Mouse (Mus musculus): ENCODE measurements around the gene As3mt. TPM values are rescaled to one million over a fixed set of nuclear protein-coding genes. Genes with fewer than 3 reads are reported as not detected.

The As3mt gene
- polyA plus RNA-seq, 1 experiment = 4.1 TPM

GRCm38 (mm10) chr19:46766125-46766524 lies 58.9 kb downstream of the As3mt start:
- TF ChIP-seq POLR2A (IDR thresholded peaks at IDR 0.05; ENCODE audit: insufficient read length, low read depth) = no peak
- no peak for TF ChIP-seq SRF (IDR thresholded peaks at IDR 0.05; ENCODE audit: control insufficient read depth, insufficient read length, low read depth)
- no peak for TF ChIP-seq TCF12 (IDR thresholded peaks at IDR 0.05; ENCODE audit: insufficient read depth, poor library complexity, severe bottlenecking)
- TF ChIP-seq MAX (IDR thresholded peaks at IDR 0.05; ENCODE audit: low read depth) = no peak
- no peak for TF ChIP-seq E2F4 (IDR thresholded peaks at IDR 0.05; ENCODE audit: insufficient read depth)
- no peak for TF ChIP-seq TCF3 (IDR thresholded peaks at IDR 0.05; ENCODE audit: insufficient read length, low read depth)
- TF ChIP-seq CEBPB (IDR thresholded peaks at IDR 0.05; ENCODE audit: insufficient read depth, poor library complexity, severe bottlenecking) = no peak
- TF ChIP-seq MYOD1 (IDR thresholded peaks at IDR 0.05; ENCODE audit: control insufficient read depth in 1 of 3, insufficient read length in 2 of 3, low read depth in 2 of 3) = no peak
- no peak for TF ChIP-seq USF1 (IDR thresholded peaks at IDR 0.05; ENCODE audit: low read depth)
- no peak for TF ChIP-seq POLR2AphosphoS2 (IDR thresholded peaks at IDR 0.05; ENCODE audit: insufficient read length, low read depth)
- TF ChIP-seq REST (IDR thresholded peaks at IDR 0.05; ENCODE audit: insufficient read depth, insufficient read length) = no peak
- Histone ChIP-seq H3K27me3 (ENCODE audit: control insufficient read depth, insufficient read depth, insufficient read length) (no peaks in the 10 kb centered on the region), H3K4me3 (no peak overlapping the region), H3K79me2 (ENCODE audit: control insufficient read depth, insufficient read depth) (no peaks in the 10 kb centered on the region), H3K36me3 (ENCODE audit: control insufficient read depth, insufficient read depth) (no peaks in the 10 kb centered on the region), H3ac (ENCODE audit: control insufficient read depth, insufficient read length) (no peak overlapping the region), H3K4me2 (ENCODE audit: low read depth) (no peak overlapping the region)

GRCm38 (mm10) chr19:46769759-46770158 lies 62.5 kb downstream of the As3mt start:
- no peak overlapping the region for H3K4me2 ChIP-seq (ENCODE audit: low read depth)
- H3K36me3 ChIP-seq (ENCODE audit: control insufficient read depth, insufficient read depth) = no peaks in the 10 kb centered on the region
- H3K27me3 ChIP-seq (ENCODE audit: control insufficient read depth, insufficient read depth, insufficient read length) = no peaks in the 10 kb centered on the region
- H3K4me3 ChIP-seq = no peak overlapping the region
- no peak overlapping the region for H3ac ChIP-seq (ENCODE audit: control insufficient read depth, insufficient read length)
- TF ChIP-seq TCF3 (IDR thresholded peaks at IDR 0.05; ENCODE audit: insufficient read length, low read depth) (no peak), SRF (IDR thresholded peaks at IDR 0.05; ENCODE audit: control insufficient read depth, insufficient read length, low read depth) (no peak), MYOD1 (IDR thresholded peaks at IDR 0.05; ENCODE audit: control insufficient read depth in 1 of 3, insufficient read length in 2 of 3, low read depth in 2 of 3) (no peak), TCF12 (IDR thresholded peaks at IDR 0.05; ENCODE audit: insufficient read depth, poor library complexity, severe bottlenecking) (no peak), MAX (IDR thresholded peaks at IDR 0.05; ENCODE audit: low read depth) (no peak), POLR2AphosphoS2 (IDR thresholded peaks at IDR 0.05; ENCODE audit: insufficient read length, low read depth) (no peak), POLR2A (IDR thresholded peaks at IDR 0.05; ENCODE audit: insufficient read length, low read depth) (no peak), USF1 (IDR thresholded peaks at IDR 0.05; ENCODE audit: low read depth) (no peak), CEBPB (IDR thresholded peaks at IDR 0.05; ENCODE audit: insufficient read depth, poor library complexity, severe bottlenecking) (no peak), REST (IDR thresholded peaks at IDR 0.05; ENCODE audit: insufficient read depth, insufficient read length) (no peak), E2F4 (IDR thresholded peaks at IDR 0.05; ENCODE audit: insufficient read depth) (no peak)
- H3K79me2 ChIP-seq (ENCODE audit: control insufficient read depth, insufficient read depth) = no peaks in the 10 kb centered on the region

GRCm38 (mm10) chr19:46771801-46772200 lies 64.5 kb downstream of the As3mt start:
- TF ChIP-seq TCF12 (IDR thresholded peaks at IDR 0.05; ENCODE audit: insufficient read depth, poor library complexity, severe bottlenecking) (no peak), USF1 (IDR thresholded peaks at IDR 0.05; ENCODE audit: low read depth) (no peak), MYOG (IDR thresholded peaks at IDR 0.05; ENCODE audit: control insufficient read depth in 1 of 3, insufficient read depth in 1 of 3, insufficient read length in 2 of 3, low read depth in 2 of 3) (no peak), REST (IDR thresholded peaks at IDR 0.05; ENCODE audit: insufficient read depth, insufficient read length) (no peak), E2F4 (IDR thresholded peaks at IDR 0.05; ENCODE audit: insufficient read depth) (no peak), POLR2A (IDR thresholded peaks at IDR 0.05; ENCODE audit: insufficient read length, low read depth) (no peak), SRF (IDR thresholded peaks at IDR 0.05; ENCODE audit: control insufficient read depth, insufficient read length, low read depth) (no peak), MYOD1 (IDR thresholded peaks at IDR 0.05; ENCODE audit: control insufficient read depth in 1 of 3, insufficient read length in 2 of 3, low read depth in 2 of 3) (no peak), MAX (IDR thresholded peaks at IDR 0.05; ENCODE audit: low read depth) (no peak), CEBPB (IDR thresholded peaks at IDR 0.05; ENCODE audit: insufficient read depth, poor library complexity, severe bottlenecking) (no peak), TCF3 (IDR thresholded peaks at IDR 0.05; ENCODE audit: insufficient read length, low read depth) (no peak), POLR2AphosphoS2 (IDR thresholded peaks at IDR 0.05; ENCODE audit: insufficient read length, low read depth) (no peak)
- H3K4me3 ChIP-seq = no peak overlapping the region
- H3ac ChIP-seq (ENCODE audit: control insufficient read depth, insufficient read length) = no peak overlapping the region
- H3K36me3 ChIP-seq (ENCODE audit: control insufficient read depth, insufficient read depth) = no peaks in the 10 kb centered on the region
- H3K4me2 ChIP-seq (ENCODE audit: low read depth) = no peak overlapping the region
- H3K79me2 ChIP-seq (ENCODE audit: control insufficient read depth, insufficient read depth) = no peaks in the 10 kb centered on the region
- no peaks in the 10 kb centered on the region for H3K27me3 ChIP-seq (ENCODE audit: control insufficient read depth, insufficient read depth, insufficient read length)

- H3K36me3 ChIP-seq (ENCODE audit: control insufficient read depth, insufficient read depth) = no peaks in the 10 kb centered on the region
- H3K79me2 ChIP-seq (ENCODE audit: control insufficient read depth, insufficient read depth) = no peaks in the 10 kb centered on the region
- TF ChIP-seq E2F4 (IDR thresholded peaks at IDR 0.05; ENCODE audit: insufficient read depth) (no peak), REST (IDR thresholded peaks at IDR 0.05; ENCODE audit: insufficient read depth, insufficient read length) (no peak), CEBPB (IDR thresholded peaks at IDR 0.05; ENCODE audit: insufficient read depth, poor library complexity, severe bottlenecking) (no peak), USF1 (IDR thresholded peaks at IDR 0.05; ENCODE audit: low read depth) (no peak), MAX (IDR thresholded peaks at IDR 0.05; ENCODE audit: low read depth) (no peak), POLR2A (IDR thresholded peaks at IDR 0.05; ENCODE audit: insufficient read length, low read depth) (no peak), TCF3 (IDR thresholded peaks at IDR 0.05; ENCODE audit: insufficient read length, low read depth) (no peak), MYOD1 (IDR thresholded peaks at IDR 0.05; ENCODE audit: control insufficient read depth in 1 of 3, insufficient read length in 2 of 3, low read depth in 2 of 3) (no peak), POLR2AphosphoS2 (IDR thresholded peaks at IDR 0.05; ENCODE audit: insufficient read length, low read depth) (no peak)
- no peak overlapping the region for H3K4me3 ChIP-seq
- H3K4me2 ChIP-seq (ENCODE audit: low read depth) = no peak overlapping the region
- no peak overlapping the region for H3ac ChIP-seq (ENCODE audit: control insufficient read depth, insufficient read length)
- no peaks in the 10 kb centered on the region for H3K27me3 ChIP-seq (ENCODE audit: control insufficient read depth, insufficient read depth, insufficient read length)
Observed at GRCm38 (mm10) chr19:46776391-46776790, 69.1 kb downstream of the As3mt start.

- Histone ChIP-seq H3K27me3 (ENCODE audit: control insufficient read depth, insufficient read depth, insufficient read length) (no peaks in the 10 kb centered on the region), H3K79me2 (ENCODE audit: control insufficient read depth, insufficient read depth) (no peaks in the 10 kb centered on the region), H3K4me3 (no peak overlapping the region), H3K36me3 (ENCODE audit: control insufficient read depth, insufficient read depth) (no peaks in the 10 kb centered on the region), H3K4me2 (ENCODE audit: low read depth) (no peak overlapping the region), H3ac (ENCODE audit: control insufficient read depth, insufficient read length) (no peak overlapping the region)
- no peak for TF ChIP-seq TCF3 (IDR thresholded peaks at IDR 0.05; ENCODE audit: insufficient read length, low read depth)
- no peak for TF ChIP-seq MYOG (IDR thresholded peaks at IDR 0.05; ENCODE audit: control insufficient read depth in 1 of 3, insufficient read depth in 1 of 3, insufficient read length in 2 of 3, low read depth in 2 of 3)
- no peak for TF ChIP-seq REST (IDR thresholded peaks at IDR 0.05; ENCODE audit: insufficient read depth, insufficient read length)
Observed at GRCm38 (mm10) chr19:46776850-46777249, 69.6 kb downstream of the As3mt start.

All from myocyte (in vitro differentiated cells).